Mouse (Mus musculus): Measurements from ENCODE around the gene Cxcr5. TPM values are rescaled to one million over a fixed set of nuclear protein-coding genes. Genes with fewer than 3 reads are reported as not detected.

The Cxcr5 gene
- polyA plus RNA-seq, 1 experiment from 2014 or later = not detected

- WGBS = 84% methylated on average over 5 of the region's 5 CpGs
- Histone ChIP-seq H3K36me3 (no peaks in the 10 kb centered on the region), H3K27me3 (ENCODE audit: low read depth, poor library complexity, severe bottlenecking) (no peaks in the 10 kb centered on the region), H3K27ac (replicated peaks) (no peak overlapping the region), H3K9me3 (replicated peaks) (no peaks in the 10 kb centered on the region), H3K4me1 (no peaks in the 10 kb centered on the region), H3K4me3 (no peak overlapping the region)
- DNase-seq (ENCODE audit: low spot score) = no peak
These were observed 38.0 kb downstream of the Cxcr5 start for GRCm38 (mm10) chr9:44523686-44524085.

GRCm38 (mm10) chr9:44521927-44522326 lies 39.8 kb downstream of the Cxcr5 start:
- WGBS = 80% methylated on average over 10 of the region's 10 CpGs
- H3K9me3 ChIP-seq (replicated peaks) = no peaks in the 10 kb centered on the region
- no peaks in the 10 kb centered on the region for H3K36me3 ChIP-seq
- no peak overlapping the region for H3K27ac ChIP-seq (replicated peaks)
- no peak for DNase-seq (ENCODE audit: low spot score)
- no peak overlapping the region for H3K4me3 ChIP-seq
- H3K4me1 ChIP-seq = no peaks in the 10 kb centered on the region
- H3K27me3 ChIP-seq (ENCODE audit: low read depth, poor library complexity, severe bottlenecking) = no peaks in the 10 kb centered on the region

GRCm38 (mm10) chr9:44518068-44518467 lies 43.6 kb downstream of the Cxcr5 start:
- Histone ChIP-seq H3K4me1 (no peaks in the 10 kb centered on the region), H3K27ac (replicated peaks) (no peak overlapping the region), H3K36me3 (no peaks in the 10 kb centered on the region), H3K27me3 (ENCODE audit: low read depth, poor library complexity, severe bottlenecking) (no peaks in the 10 kb centered on the region), H3K4me3 (no peak overlapping the region), H3K9me3 (replicated peaks) (no peaks in the 10 kb centered on the region)
- DNase-seq (ENCODE audit: low spot score) = no peak
- whole genome bisulfite sequencing = 89% methylated on average over 7 of the region's 7 CpGs

GRCm38 (mm10) chr9:44517368-44517767 lies 44.3 kb downstream of the Cxcr5 start:
- 74% methylated on average over 4 of the region's 4 CpGs for WGBS
- no peaks in the 10 kb centered on the region for H3K9me3 ChIP-seq (replicated peaks)
- no peaks in the 10 kb centered on the region for H3K27me3 ChIP-seq (ENCODE audit: low read depth, poor library complexity, severe bottlenecking)
- H3K36me3 ChIP-seq = no peaks in the 10 kb centered on the region
- no peak for DNase-seq (ENCODE audit: low spot score)
- no peak overlapping the region for H3K27ac ChIP-seq (replicated peaks)
- H3K4me1 ChIP-seq = no peaks in the 10 kb centered on the region
- no peak overlapping the region for H3K4me3 ChIP-seq

- no peak overlapping the region for H3K27ac ChIP-seq (replicated peaks)
- no peaks in the 10 kb centered on the region for H3K9me3 ChIP-seq (replicated peaks)
- peaks cover under 1% of the 10 kb centered on the region; the same call in 1 of the 2 replicates for H3K27me3 ChIP-seq (ENCODE audit: low read depth, poor library complexity, severe bottlenecking)
- peaks cover under 1% of the 10 kb centered on the region for H3K4me1 ChIP-seq
- WGBS = 89% methylated on average over 5 of the region's 5 CpGs
- H3K36me3 ChIP-seq = no peaks in the 10 kb centered on the region
- H3K4me3 ChIP-seq = no peak overlapping the region
- DNase-seq (ENCODE audit: low spot score) = no peak
These were observed 45.8 kb downstream of the Cxcr5 start for GRCm38 (mm10) chr9:44515891-44516290.

GRCm38 (mm10) chr9:44515131-44515751 lies 46.4 kb downstream of the Cxcr5 start:
- H3K27me3 ChIP-seq (ENCODE audit: low read depth, poor library complexity, severe bottlenecking) = peaks cover 6% of the 10 kb centered on the region; the same call in 1 of the 2 replicates
- H3K36me3 ChIP-seq = no peaks in the 10 kb centered on the region
- no peaks in the 10 kb centered on the region for H3K9me3 ChIP-seq (replicated peaks)
- DNase-seq (ENCODE audit: low spot score) = no peak
- H3K4me1 ChIP-seq = peaks cover 7% of the 10 kb centered on the region
- H3K27ac ChIP-seq (replicated peaks) = no peak overlapping the region
- 74% methylated on average over 12 of the region's 12 CpGs for WGBS
- H3K4me3 ChIP-seq = no peak overlapping the region

GRCm38 (mm10) chr9:44514147-44514546 lies 47.5 kb downstream of the Cxcr5 start:
- peaks cover 3% of the 10 kb centered on the region for H3K36me3 ChIP-seq
- H3K4me3 ChIP-seq = no peak overlapping the region
- 90% methylated on average over 5 of the region's 5 CpGs for WGBS
- H3K4me1 ChIP-seq = peaks cover 18% of the 10 kb centered on the region
- peaks cover 12% of the 10 kb centered on the region for H3K27me3 ChIP-seq (ENCODE audit: low read depth, poor library complexity, severe bottlenecking)
- H3K9me3 ChIP-seq (replicated peaks) = no peaks in the 10 kb centered on the region
- no peak overlapping the region for H3K27ac ChIP-seq (replicated peaks)
- no peak for DNase-seq (ENCODE audit: low spot score)

- Histone ChIP-seq H3K27ac (replicated peaks) (no peak overlapping the region), H3K4me1 (peaks cover 23% of the 10 kb centered on the region), H3K4me3 (no peak overlapping the region), H3K27me3 (ENCODE audit: low read depth, poor library complexity, severe bottlenecking) (peaks cover 17% of the 10 kb centered on the region), H3K9me3 (replicated peaks) (no peaks in the 10 kb centered on the region), H3K36me3 (peaks cover 9% of the 10 kb centered on the region)
- no peak for DNase-seq (ENCODE audit: low spot score)
- 79% methylated on average over 20 of the region's 20 CpGs for WGBS
These were observed 48.1 kb downstream of the Cxcr5 start for GRCm38 (mm10) chr9:44513610-44514009.

- H3K9me3 ChIP-seq (replicated peaks) = no peaks in the 10 kb centered on the region
- 90% methylated on average over 11 of the region's 11 CpGs for WGBS
- H3K36me3 ChIP-seq = peaks cover 14% of the 10 kb centered on the region
These were observed 48.6 kb downstream of the Cxcr5 start for GRCm38 (mm10) chr9:44513121-44513520.

GRCm38 (mm10) chr9:44512717-44513003 lies 49.0 kb downstream of the Cxcr5 start:
- DNase-seq (ENCODE audit: low spot score) = no peak
- no peaks in the 10 kb centered on the region for H3K9me3 ChIP-seq (replicated peaks)
- no peak overlapping the region for H3K27ac ChIP-seq (replicated peaks)
- 96% methylated on average over 3 of the region's 3 CpGs for WGBS
- no peak overlapping the region for H3K4me3 ChIP-seq
- H3K36me3 ChIP-seq = peaks cover 18% of the 10 kb centered on the region
- peaks cover 23% of the 10 kb centered on the region for H3K4me1 ChIP-seq
- peaks cover 19% of the 10 kb centered on the region for H3K27me3 ChIP-seq (ENCODE audit: low read depth, poor library complexity, severe bottlenecking)

More at GRCm38 (mm10) chr9:44513121-44513520, 48.6 kb downstream of the Cxcr5 start:
- H3K4me3 ChIP-seq = no peak overlapping the region
- no peak for DNase-seq (ENCODE audit: low spot score)
- H3K27me3 ChIP-seq (ENCODE audit: low read depth, poor library complexity, severe bottlenecking) = peaks cover 19% of the 10 kb centered on the region
- no peak overlapping the region for H3K27ac ChIP-seq (replicated peaks)
- peaks cover 23% of the 10 kb centered on the region for H3K4me1 ChIP-seq

- H3K36me3 ChIP-seq = peaks cover 24% of the 10 kb centered on the region
- peaks cover 19% of the 10 kb centered on the region for H3K27me3 ChIP-seq (ENCODE audit: low read depth, poor library complexity, severe bottlenecking)
- H3K4me1 ChIP-seq = peaks cover 23% of the 10 kb centered on the region
- no peak for DNase-seq (ENCODE audit: low spot score)
- WGBS = 85% methylated on average over 9 of the region's 9 CpGs
- no peak overlapping the region for H3K27ac ChIP-seq (replicated peaks)
- H3K9me3 ChIP-seq (replicated peaks) = no peaks in the 10 kb centered on the region
- no peak overlapping the region for H3K4me3 ChIP-seq
These were observed 49.6 kb downstream of the Cxcr5 start for GRCm38 (mm10) chr9:44511935-44512716.

GRCm38 (mm10) chr9:44510872-44511601 lies 50.6 kb downstream of the Cxcr5 start:
- Histone ChIP-seq H3K4me1 (peaks cover 23% of the 10 kb centered on the region), H3K27me3 (ENCODE audit: low read depth, poor library complexity, severe bottlenecking) (peaks cover 19% of the 10 kb centered on the region), H3K27ac (replicated peaks) (peak overlapping the region; percentile 14; the same call in 1 of the 2 replicates), H3K4me3 (no peak overlapping the region), H3K36me3 (peaks cover 34% of the 10 kb centered on the region), H3K9me3 (replicated peaks) (no peaks in the 10 kb centered on the region)
- DNase-seq (ENCODE audit: low spot score) = no peak
- WGBS = 73% methylated on average over 5 of the region's 5 CpGs
